17 mouse cellular contexts compared by ENCODE assay signal in the genomic region with DNA sequence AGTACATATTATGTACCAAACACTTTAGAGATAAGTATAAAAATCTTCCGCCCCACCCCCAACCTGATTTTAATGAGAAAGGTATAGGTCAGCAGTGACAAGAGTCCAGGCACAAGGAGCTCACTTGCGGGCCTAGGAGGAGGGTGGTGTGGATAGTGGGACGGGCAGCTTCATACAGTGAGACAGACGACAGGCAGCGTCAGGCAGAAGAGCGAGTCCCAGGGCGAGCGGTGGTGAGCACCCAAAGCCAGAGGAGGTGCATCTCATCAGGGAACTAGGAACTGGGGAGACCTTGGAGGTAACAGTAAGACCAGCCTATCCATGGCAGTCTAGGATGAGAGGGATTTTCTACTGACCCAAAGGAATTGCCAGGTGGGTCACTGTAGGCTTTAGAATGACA. TPM values are rescaled to one million over a fixed set of nuclear protein-coding genes. Genes with fewer than 3 reads are reported as not detected.
"Had no signal": no experiment of that assay in that cellular context is flagged by ENCODE, and none has a peak within 500 bp of the region (broad histone marks: within the 10 kb centered on the region; RNA-seq: fewer than 3 reads in every experiment).

No protein-coding gene starts in this region.

- H3K36me3 ChIP-seq: limb, embryonic 12.5 days; limb, embryonic 15.5 days; midbrain, embryonic 12.5 days; midbrain, embryonic 15.5 days; neural tube, embryonic 13.5 days; stomach, embryonic 15.5 days had no signal

- H3K4me2 ChIP-seq: limb, embryonic 12.5 days; limb, embryonic 15.5 days; liver, embryonic 11.5 days; lung, embryonic 14.5 days; midbrain, embryonic 12.5 days; midbrain, embryonic 15.5 days; neural tube, embryonic 13.5 days; stomach, embryonic 15.5 days had no signal

- H3K9me3 ChIP-seq: limb, embryonic 12.5 days; limb, embryonic 15.5 days; midbrain, embryonic 12.5 days; midbrain, embryonic 15.5 days; neural tube, embryonic 13.5 days; stomach, embryonic 15.5 days had no signal

- H3K9ac ChIP-seq: limb, embryonic 12.5 days; limb, embryonic 15.5 days; liver, embryonic 14.5 days; liver, postnatal 0 days; lung, embryonic 14.5 days; midbrain, embryonic 12.5 days; midbrain, embryonic 15.5 days; neural tube, embryonic 13.5 days; stomach, embryonic 15.5 days had no signal

- H3K4me3 ChIP-seq: limb, embryonic 12.5 days; limb, embryonic 15.5 days; midbrain, embryonic 12.5 days; midbrain, embryonic 15.5 days; neural tube, embryonic 13.5 days; stomach, embryonic 15.5 days had no signal

- DNase-seq: kidney, postnatal 14 days; left cerebral cortex, postnatal 4 days; liver, postnatal 0 days; retina, postnatal 1 day; right cerebral cortex, postnatal 25 days; spleen, adult 18-20 months; thymus, postnatal 25 days had no signal

- H3K4me1 ChIP-seq: neural tube, embryonic 13.5 days had no signal

- ATAC-seq: liver, postnatal 0 days; midbrain, embryonic 15.5 days had no signal

- H3K27ac ChIP-seq: limb, embryonic 12.5 days; limb, embryonic 15.5 days; liver, embryonic 14.5 days; macrophage; midbrain, embryonic 12.5 days; midbrain, embryonic 15.5 days; neural tube, embryonic 13.5 days; stomach, embryonic 15.5 days had no signal

- H3K27me3 ChIP-seq: midbrain, embryonic 12.5 days; midbrain, embryonic 15.5 days; neural tube, embryonic 13.5 days; stomach, embryonic 15.5 days had no signal

RNA-seq across cellular contexts. Expression of a gene that starts 29.1 kb away (rescaled TPM):
- polyA plus RNA-seq: macrophage had no signal
